Mouse (Mus musculus): Measurements from ENCODE around the gene Zmynd15. TPM values are rescaled to one million over a fixed set of nuclear protein-coding genes. Genes with fewer than 3 reads are reported as not detected.

Gene Zmynd15
- polyA plus RNA-seq, 1 experiment from 2014 or later, result 1.5 TPM

Small RNA genes lying within 50 kb of the gene (microRNA-seq; reads per million reads assigned to microRNA genes)
- 0.59 reads per million for gene Mir7115

Other genes starting within 250 kb of the Zmynd15 start
- gene Slc16a11, start 246.7 kb upstream of the Zmynd15 start, polyA plus RNA-seq (2015; fragmentation: Nextera tagmentation; extraction: Ambion mirVana), result 0.33 and 0.41 TPM in 2 replicates
- 5.0 and 5.6 TPM in 2 replicates for gene Slc16a13, start 238.4 kb upstream of the Zmynd15 start, polyA plus RNA-seq (2015; fragmentation: Nextera tagmentation; extraction: Ambion mirVana)
- gene Bcl6b, start 229.6 kb upstream of the Zmynd15 start, polyA plus RNA-seq (2015; fragmentation: Nextera tagmentation; extraction: Ambion mirVana), result 18.1 and 20.2 TPM in 2 replicates
- 116 and 121 TPM in 2 replicates for gene 0610010K14Rik, start 221.5 kb upstream of the Zmynd15 start, polyA plus RNA-seq (2015; fragmentation: Nextera tagmentation; extraction: Ambion mirVana)
- gene Gm21988, start 219.6 kb upstream of the Zmynd15 start, polyA plus RNA-seq (2015; fragmentation: Nextera tagmentation; extraction: Ambion mirVana), result 8.2 and 9.0 TPM in 2 replicates
- 218 and 227 TPM in 2 replicates for gene Rnasek, start 219.6 kb upstream of the Zmynd15 start, polyA plus RNA-seq (2015; fragmentation: Nextera tagmentation; extraction: Ambion mirVana)
- 3.5 and 4.2 TPM in 2 replicates for gene Alox12, start 204.1 kb upstream of the Zmynd15 start, polyA plus RNA-seq (2015; fragmentation: Nextera tagmentation; extraction: Ambion mirVana)
- gene Alox12e, start 136.8 kb upstream of the Zmynd15 start, polyA plus RNA-seq (2015; fragmentation: Nextera tagmentation; extraction: Ambion mirVana), result 2.8 and 7.2 TPM in 2 replicates
- 0.56 and 1.1 TPM in 2 replicates for gene Alox15, start 107.4 kb upstream of the Zmynd15 start, polyA plus RNA-seq (2015; fragmentation: Nextera tagmentation; extraction: Ambion mirVana)
- gene Pelp1, start 49.4 kb upstream of the Zmynd15 start, polyA plus RNA-seq (2015; fragmentation: Nextera tagmentation; extraction: Ambion mirVana), result 22.1 and 22.5 TPM in 2 replicates
- gene Arrb2, start 26.8 kb upstream of the Zmynd15 start, polyA plus RNA-seq (2015; fragmentation: Nextera tagmentation; extraction: Ambion mirVana), result 9.5 and 11.7 TPM in 2 replicates
- gene Med11, start 7.5 kb upstream of the Zmynd15 start, polyA plus RNA-seq (2015; fragmentation: Nextera tagmentation; extraction: Ambion mirVana), result 25.2 and 27.8 TPM in 2 replicates
- gene Cxcl16, start 551 bp downstream of the Zmynd15 start, polyA plus RNA-seq (2015; fragmentation: Nextera tagmentation; extraction: Ambion mirVana), result 10.2 and 10.9 TPM in 2 replicates
- gene Tm4sf5, start 45.8 kb downstream of the Zmynd15 start, polyA plus RNA-seq (2015; fragmentation: Nextera tagmentation; extraction: Ambion mirVana), result 5.2 and 5.6 TPM in 2 replicates
- gene Vmo1, start 55.2 kb downstream of the Zmynd15 start, polyA plus RNA-seq (2015; fragmentation: Nextera tagmentation; extraction: Ambion mirVana), result 0.31 and 1.3 TPM in 2 replicates
- 0.16 and 0.37 TPM in 2 replicates for gene Gltpd2, start 59.8 kb downstream of the Zmynd15 start, polyA plus RNA-seq (2015; fragmentation: Nextera tagmentation; extraction: Ambion mirVana)
- gene Psmb6, start 65.9 kb downstream of the Zmynd15 start, polyA plus RNA-seq (2015; fragmentation: Nextera tagmentation; extraction: Ambion mirVana), result 607 and 623 TPM in 2 replicates
- not detected in 2 replicates for gene Gm40193, start 73.5 kb downstream of the Zmynd15 start, polyA plus RNA-seq (2015; fragmentation: Nextera tagmentation; extraction: Ambion mirVana)
- 9.1 and 12.0 TPM in 2 replicates for gene Pld2, start 80.6 kb downstream of the Zmynd15 start, polyA plus RNA-seq (2015; fragmentation: Nextera tagmentation; extraction: Ambion mirVana)
- gene Mink1, start 103.4 kb downstream of the Zmynd15 start, polyA plus RNA-seq (2015; fragmentation: Nextera tagmentation; extraction: Ambion mirVana), result 9.8 and 10.3 TPM in 2 replicates
- not detected in 2 replicates for gene 4930544D05Rik, start 156.4 kb downstream of the Zmynd15 start, polyA plus RNA-seq (2015; fragmentation: Nextera tagmentation; extraction: Ambion mirVana)
- gene Chrne, start 159.8 kb downstream of the Zmynd15 start, polyA plus RNA-seq (2015; fragmentation: Nextera tagmentation; extraction: Ambion mirVana), result not detected in 2 replicates
- gene Gp1ba, start 179.7 kb downstream of the Zmynd15 start, polyA plus RNA-seq (2015; fragmentation: Nextera tagmentation; extraction: Ambion mirVana), result 0.34 and 0.38 TPM in 2 replicates
- gene Rnf167, start 187.8 kb downstream of the Zmynd15 start, polyA plus RNA-seq (2015; fragmentation: Nextera tagmentation; extraction: Ambion mirVana), result 80.3 and 80.9 TPM in 2 replicates
- 346 and 351 TPM in 2 replicates for gene Slc25a11, start 188.0 kb downstream of the Zmynd15 start, polyA plus RNA-seq (2015; fragmentation: Nextera tagmentation; extraction: Ambion mirVana)
- gene Pfn1, start 195.2 kb downstream of the Zmynd15 start, polyA plus RNA-seq (2015; fragmentation: Nextera tagmentation; extraction: Ambion mirVana), result 1,225 and 1,312 TPM in 2 replicates
- 578 and 593 TPM in 2 replicates for gene Eno3, start 197.8 kb downstream of the Zmynd15 start, polyA plus RNA-seq (2015; fragmentation: Nextera tagmentation; extraction: Ambion mirVana)
- gene Spag7, start 210.0 kb downstream of the Zmynd15 start, polyA plus RNA-seq (2015; fragmentation: Nextera tagmentation; extraction: Ambion mirVana), result 186 and 191 TPM in 2 replicates
- gene Camta2, start 228.7 kb downstream of the Zmynd15 start, polyA plus RNA-seq (2015; fragmentation: Nextera tagmentation; extraction: Ambion mirVana), result 15.0 and 15.6 TPM in 2 replicates
- gene Inca1, start 240.7 kb downstream of the Zmynd15 start, polyA plus RNA-seq (2015; fragmentation: Nextera tagmentation; extraction: Ambion mirVana), result 1.2 and 1.4 TPM in 2 replicates
- 5.1 and 5.2 TPM in 2 replicates for gene Kif1c, start 241.1 kb downstream of the Zmynd15 start, polyA plus RNA-seq (2015; fragmentation: Nextera tagmentation; extraction: Ambion mirVana)

Data from heart, embryonic 16.5 days (tissue).